Mouse (Mus musculus): ENCODE data around the gene Rnase13. TPM values are rescaled to one million over a fixed set of nuclear protein-coding genes. Genes with fewer than 3 reads are reported as not detected.
A peak's percentile ranks its signal among the peaks of the same experiment; 100 is the strongest.

Rnase13 gene
- total and polyA plus RNA-seq, 2 experiments from 2014 or later, result not detected

DNA sequence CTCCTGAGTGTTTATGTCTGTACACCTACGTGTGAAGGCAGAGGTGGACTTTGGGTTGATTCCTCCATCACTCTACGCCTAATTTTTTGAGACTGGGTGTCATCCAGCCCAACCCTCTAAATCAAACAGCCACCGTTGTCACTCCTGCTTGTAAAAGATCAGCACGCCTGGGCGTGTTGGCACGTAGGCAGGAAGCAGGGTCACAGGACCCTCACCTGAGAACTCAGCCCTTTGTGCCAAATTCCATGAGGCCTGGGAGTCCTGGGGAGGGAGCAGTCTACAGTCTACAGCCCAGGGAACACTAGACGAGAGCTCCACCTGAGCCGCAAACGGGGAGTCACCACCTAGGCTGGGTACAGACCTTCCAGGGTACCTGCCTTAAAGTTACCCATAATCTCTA is 18.8 kb downstream of the Rnase13 start:
- H3K4me3 ChIP-seq (ENCODE audit: low read depth, low read length), result no peak overlapping the region
- H3K9me3 ChIP-seq (replicated peaks; ENCODE audit: control insufficient read depth, low read length), result no peaks in the 10 kb centered on the region
- peaks cover 36% of the 10 kb centered on the region for H3K36me3 ChIP-seq (replicated peaks; ENCODE audit: control insufficient read depth, insufficient read depth, low read length)
- H3K27me3 ChIP-seq (ENCODE audit: control insufficient read depth, insufficient read depth, low read length), result no peaks in the 10 kb centered on the region
- WGBS, result 77% methylated on average over 9 of the region's 9 CpGs
- H3K9ac ChIP-seq (replicated peaks; ENCODE audit: low read depth, low read length), result no peak overlapping the region
- H3K4me1 ChIP-seq (ENCODE audit: control insufficient read depth, insufficient read depth), result no peaks in the 10 kb centered on the region
- ATAC-seq (ENCODE audit: insufficient read depth, low read depth), result no peak
- H3K27ac ChIP-seq (ENCODE audit: low read depth), result no peak overlapping the region
- DNase-seq (ENCODE audit: low spot score), result no peak
- TF ChIP-seq CTCF (IDR thresholded peaks at IDR 0.05; ENCODE audit: low read depth) (no peak), EP300 (IDR thresholded peaks at IDR 0.05; ENCODE audit: low read depth) (no peak)
- no peak overlapping the region for H3K4me2 ChIP-seq (ENCODE audit: low read depth, low read length)

DNA sequence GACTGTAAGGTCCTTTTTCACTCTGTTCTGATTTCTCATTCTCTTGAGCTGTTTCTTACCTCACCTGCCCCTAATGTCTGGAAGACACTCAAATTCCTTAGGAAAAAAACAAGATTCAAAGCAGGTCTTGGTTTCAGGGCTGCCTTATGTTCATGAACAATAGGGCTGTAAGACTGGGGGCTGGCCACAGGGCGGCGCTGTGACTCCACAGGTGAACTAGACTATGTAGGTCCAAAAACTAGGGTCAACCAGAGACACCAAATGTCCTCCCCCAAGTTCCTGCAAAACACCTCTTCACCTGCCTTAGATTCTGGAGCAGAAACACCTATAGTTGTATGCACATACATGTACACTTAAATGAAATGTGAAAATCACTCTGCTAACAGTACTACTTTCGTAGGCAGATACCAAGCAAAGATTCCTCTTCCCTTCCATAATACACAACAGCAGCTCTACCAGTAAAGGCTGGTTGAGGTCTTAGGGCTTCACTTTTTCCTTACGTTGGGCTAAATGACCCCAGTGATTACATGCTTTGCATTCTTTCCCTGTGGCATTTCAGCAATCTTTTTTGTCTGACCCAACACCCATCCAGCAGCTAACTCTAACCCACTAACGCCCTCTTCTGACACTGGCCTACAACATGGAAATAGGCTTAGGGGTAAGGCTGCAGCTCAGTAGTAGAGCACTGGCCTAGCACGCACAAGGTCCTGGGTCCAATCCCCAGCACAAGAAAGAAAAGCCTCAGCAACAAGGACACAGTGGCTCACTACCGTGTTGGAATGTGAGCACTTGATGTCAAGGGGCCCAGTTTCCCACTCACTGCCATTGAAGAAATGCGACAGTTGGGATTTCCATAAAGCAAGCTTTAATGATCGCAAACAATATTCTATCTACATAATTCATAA is 19.5 kb downstream of the Rnase13 start:
- H3K27ac ChIP-seq (ENCODE audit: low read depth), result no peak overlapping the region
- H3K4me2 ChIP-seq (ENCODE audit: low read depth, low read length), result no peak overlapping the region
- no peak for TF ChIP-seq EP300 (IDR thresholded peaks at IDR 0.05; ENCODE audit: low read depth)
- TF ChIP-seq CTCF (IDR thresholded peaks at IDR 0.05; ENCODE audit: low read depth), result peak; percentile 93
- peaks cover 29% of the 10 kb centered on the region for H3K36me3 ChIP-seq (replicated peaks; ENCODE audit: control insufficient read depth, insufficient read depth, low read length)
- DNase-seq (ENCODE audit: low spot score), result peak; percentile 74
- H3K9me3 ChIP-seq (replicated peaks; ENCODE audit: control insufficient read depth, low read length), result no peaks in the 10 kb centered on the region
- ATAC-seq (ENCODE audit: insufficient read depth, low read depth), result peak; percentile 78
- no peak overlapping the region for H3K9ac ChIP-seq (replicated peaks; ENCODE audit: low read depth, low read length)
- no peaks in the 10 kb centered on the region for H3K4me1 ChIP-seq (ENCODE audit: control insufficient read depth, insufficient read depth)
- 42% methylated on average over 9 of the region's 9 CpGs for WGBS
- H3K27me3 ChIP-seq (ENCODE audit: control insufficient read depth, insufficient read depth, low read length), result no peaks in the 10 kb centered on the region
- H3K4me3 ChIP-seq (ENCODE audit: low read depth, low read length), result no peak overlapping the region

DNA sequence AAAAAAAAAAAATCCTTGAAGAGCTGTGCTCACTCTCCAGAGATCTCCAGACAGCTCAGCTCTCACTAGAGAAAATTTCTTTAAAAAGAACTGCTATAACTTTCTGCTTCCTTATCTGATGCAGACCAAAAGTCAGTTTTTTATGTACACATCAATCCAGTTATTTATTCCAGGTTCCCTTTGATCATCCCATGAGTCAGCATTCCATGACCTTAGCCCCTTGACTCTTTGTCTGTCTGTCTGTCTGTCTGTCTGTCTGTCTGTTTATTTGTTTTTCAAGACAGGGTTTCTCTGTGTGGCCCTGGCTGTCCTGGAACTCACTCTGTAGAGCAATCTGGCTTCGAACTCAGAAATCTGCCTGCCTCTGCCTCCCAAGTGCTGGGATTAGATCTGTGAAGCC is 23.2 kb downstream of the Rnase13 start:
- Histone ChIP-seq H3K9ac (replicated peaks; ENCODE audit: low read depth, low read length) (no peak overlapping the region), H3K4me1 (ENCODE audit: control insufficient read depth, insufficient read depth) (no peaks in the 10 kb centered on the region), H3K4me3 (ENCODE audit: low read depth, low read length) (no peak overlapping the region), H3K27ac (ENCODE audit: low read depth) (no peak overlapping the region), H3K4me2 (ENCODE audit: low read depth, low read length) (no peak overlapping the region), H3K9me3 (replicated peaks; ENCODE audit: control insufficient read depth, low read length) (no peaks in the 10 kb centered on the region), H3K27me3 (ENCODE audit: control insufficient read depth, insufficient read depth, low read length) (no peaks in the 10 kb centered on the region), H3K36me3 (replicated peaks; ENCODE audit: control insufficient read depth, insufficient read depth, low read length) (0 out of 2 replicates have a peak, but pooled peaks cover 3% of the 10 kb centered on the region)
- TF ChIP-seq EP300 (IDR thresholded peaks at IDR 0.05; ENCODE audit: low read depth) (no peak), CTCF (IDR thresholded peaks at IDR 0.05; ENCODE audit: low read depth) (no peak)
- no peak for ATAC-seq (ENCODE audit: insufficient read depth, low read depth)
- 91% methylated on average over 1 of the region's 1 CpGs for WGBS
- no peak for DNase-seq (ENCODE audit: low spot score)

DNA sequence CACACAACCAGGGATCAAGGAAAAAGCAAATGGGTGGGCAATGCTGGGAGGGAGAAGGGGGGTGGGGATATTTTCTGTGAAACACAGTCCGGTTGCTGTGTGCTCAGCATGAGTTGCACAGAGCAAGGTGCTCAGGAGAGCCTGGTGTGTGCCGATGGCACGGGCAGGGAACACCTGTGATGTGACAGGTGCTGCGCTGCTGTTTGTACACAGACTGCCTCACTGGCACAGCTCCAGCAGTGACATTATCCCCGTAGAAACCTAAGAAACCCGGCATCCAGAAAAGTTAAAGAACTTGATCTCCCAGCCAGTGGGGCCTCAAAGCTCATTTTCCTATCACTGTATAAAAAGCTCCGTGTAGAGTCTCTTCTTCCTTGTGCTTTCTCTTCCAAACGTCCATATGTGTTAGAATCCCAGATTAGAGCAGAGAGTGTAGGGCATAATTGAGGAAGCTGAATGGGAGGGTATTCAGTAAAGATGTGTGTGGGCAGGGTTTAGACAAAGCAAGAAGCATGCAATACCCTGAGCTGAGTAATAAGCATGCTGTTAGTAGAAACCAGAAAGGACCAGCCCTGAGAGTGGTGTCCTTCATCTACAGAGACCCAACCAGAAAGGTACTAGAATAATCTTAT is 25.9 kb downstream of the Rnase13 start:
- Histone ChIP-seq H3K27me3 (ENCODE audit: control insufficient read depth, insufficient read depth, low read length) (no peaks in the 10 kb centered on the region), H3K4me1 (ENCODE audit: control insufficient read depth, insufficient read depth) (no peaks in the 10 kb centered on the region), H3K36me3 (replicated peaks; ENCODE audit: control insufficient read depth, insufficient read depth, low read length) (peaks cover 15% of the 10 kb centered on the region), H3K4me2 (ENCODE audit: low read depth, low read length) (no peak overlapping the region), H3K9me3 (replicated peaks; ENCODE audit: control insufficient read depth, low read length) (no peaks in the 10 kb centered on the region), H3K9ac (replicated peaks; ENCODE audit: low read depth, low read length) (no peak overlapping the region), H3K4me3 (ENCODE audit: low read depth, low read length) (no peak overlapping the region), H3K27ac (ENCODE audit: low read depth) (no peak overlapping the region)
- TF ChIP-seq EP300 (IDR thresholded peaks at IDR 0.05; ENCODE audit: low read depth) (no peak), CTCF (IDR thresholded peaks at IDR 0.05; ENCODE audit: low read depth) (no peak)
- DNase-seq (ENCODE audit: low spot score), result no peak
- no peak for ATAC-seq (ENCODE audit: insufficient read depth, low read depth)
- 74% methylated on average over 8 of the region's 8 CpGs for whole genome bisulfite sequencing

DNA sequence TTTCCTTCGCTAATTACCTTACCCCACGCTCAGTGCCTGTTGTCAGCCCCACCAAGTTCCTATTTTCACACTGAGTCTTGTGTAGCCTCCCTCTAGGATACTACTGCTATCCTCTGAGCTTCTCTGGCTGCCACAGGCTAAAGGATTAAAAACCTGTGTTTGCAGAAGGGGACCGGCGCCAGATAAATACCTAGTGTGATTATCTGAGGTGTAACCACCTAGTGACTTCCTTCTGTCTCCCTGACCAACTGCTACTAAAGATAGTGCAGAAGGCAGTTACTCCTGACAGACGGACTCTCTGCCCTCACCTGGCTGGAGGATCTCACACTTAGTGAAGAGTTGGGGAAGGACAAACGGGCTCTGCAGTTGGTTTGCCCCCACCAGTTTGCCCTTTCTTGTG is 26.6 kb downstream of the Rnase13 start:
- Histone ChIP-seq H3K36me3 (replicated peaks; ENCODE audit: control insufficient read depth, insufficient read depth, low read length) (peaks cover 21% of the 10 kb centered on the region), H3K27ac (ENCODE audit: low read depth) (no peak overlapping the region), H3K9ac (replicated peaks; ENCODE audit: low read depth, low read length) (no peak overlapping the region), H3K4me1 (ENCODE audit: control insufficient read depth, insufficient read depth) (no peaks in the 10 kb centered on the region), H3K4me3 (ENCODE audit: low read depth, low read length) (no peak overlapping the region), H3K9me3 (replicated peaks; ENCODE audit: control insufficient read depth, low read length) (no peaks in the 10 kb centered on the region), H3K27me3 (ENCODE audit: control insufficient read depth, insufficient read depth, low read length) (no peaks in the 10 kb centered on the region), H3K4me2 (ENCODE audit: low read depth, low read length) (no peak overlapping the region)
- TF ChIP-seq CTCF (IDR thresholded peaks at IDR 0.05; ENCODE audit: low read depth), result no peak
- TF ChIP-seq EP300 (IDR thresholded peaks at IDR 0.05; ENCODE audit: low read depth), result no peak
- ATAC-seq (ENCODE audit: insufficient read depth, low read depth), result no peak
- 74% methylated on average over 6 of the region's 6 CpGs for WGBS
- DNase-seq (ENCODE audit: low spot score), result no peak

Measured in heart, postnatal 0 days (tissue).